Mouse (Mus musculus) embryonic facial prominence, embryonic 13.5 days (tissue): ENCODE data around the gene Olfr659. TPM values are rescaled to one million over a fixed set of nuclear protein-coding genes. Genes with fewer than 3 reads are reported as not detected.
A peak's percentile ranks its signal among the peaks of the same experiment; 100 is the strongest.

Experiments used
- ATAC-seq: fragments of 200-750 bp; cut with Nextera tagmentation; 2 replicates; pipeline ENCODE4 v1.8.0; 2017; ENCODE audit warnings: low read depth; ENCODE audit not compliant: insufficient number of reproducible peaks, insufficient read depth, low FRiP score, low TSS enrichment
- H3K27ac ChIP-seq: fragments of 300-500 bp; sonication (generic); 2 replicates; pipeline ENCODE4 v1.5.1; 2015; ENCODE audit warnings: moderate library complexity, mild to moderate bottlenecking, inconsistent platforms
- H3K27me3 ChIP-seq: fragments of 300-500 bp; sonication (generic); 2 replicates; pipeline ENCODE4 v1.6.1; 2015; ENCODE audit warnings: mild to moderate bottlenecking, inconsistent platforms
- H3K36me3 ChIP-seq: fragments of 300-500 bp; sonication (generic); 2 replicates; pipeline ENCODE4 v1.6.1; 2015; ENCODE audit warnings: mild to moderate bottlenecking, inconsistent platforms
- H3K4me1 ChIP-seq: fragments of 300-500 bp; sonication (generic); 2 replicates; pipeline ENCODE4 v1.6.1; 2015; ENCODE audit warnings: inconsistent platforms
- H3K4me2 ChIP-seq: fragments of 300-500 bp; sonication (generic); 2 replicates; pipeline ENCODE4 v1.6.1; 2015; ENCODE audit warnings: moderate library complexity, mild to moderate bottlenecking, inconsistent platforms
- H3K4me3 ChIP-seq: fragments of 300-500 bp; sonication (generic); 2 replicates; pipeline ENCODE4 v1.5.1; 2015; ENCODE audit warnings: mild to moderate bottlenecking, inconsistent platforms
- H3K9ac ChIP-seq: fragments of 300-500 bp; sonication (generic); 2 replicates; pipeline ENCODE4 v1.6.1; 2015; ENCODE audit warnings: mild to moderate bottlenecking, inconsistent platforms
- H3K9me3 ChIP-seq: fragments of 300-500 bp; sonication (generic); 2 replicates; pipeline ENCODE4 v1.6.1; 2016; ENCODE audit warnings: inconsistent platforms
- WGBS: fragments of 180-500 bp; shearing (Covaris S2); methylation state at CpG from one replicate; pipeline ENCODE4 v1.1.7; 2015; ENCODE audit warnings: mixed read lengths; 5-methylcytosine and 5-hydroxymethylcytosine counted together
- polyA plus RNA-seq: library from polyadenylated mRNA; unstranded; fragments of >200 nt; fragmentation: Nextera tagmentation; extraction: Ambion mirVana; gene quantifications from 2 replicates; pipeline ENCODE4 v1.2.1, GENCODE M21; 2015

Olfr659 gene
- polyA plus RNA-seq = not detected in 2 replicates

DNA sequence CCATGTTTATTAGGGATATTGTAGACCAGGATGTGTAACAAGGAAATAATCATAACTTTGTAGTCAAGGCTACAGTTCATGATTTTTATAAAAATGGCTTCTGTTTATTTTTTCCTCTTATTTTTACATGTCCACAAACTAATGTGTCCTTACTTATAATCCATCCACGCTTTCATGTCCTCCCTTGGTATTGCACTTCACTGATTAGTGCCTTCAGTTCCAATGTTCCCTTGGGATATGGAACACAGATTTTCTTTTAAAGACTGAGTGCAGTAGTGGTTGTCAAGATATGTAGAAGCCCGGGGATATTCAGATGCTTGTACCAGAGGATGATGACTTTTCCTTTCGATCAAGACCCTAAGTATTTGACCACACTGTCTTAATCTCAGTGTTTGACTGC, at the start of gene Olfr659:
TSS of gene Olfr659 (plus strand) at position 301 of the 400 bp plus-strand sequence.
- WGBS = 85% methylated on average over 3 of the region's 3 CpGs
- no peak within 1 kb of the TSS for H3K9ac ChIP-seq
- H3K4me1 ChIP-seq = no peaks in the 10 kb centered on the region
- H3K4me2 ChIP-seq = no peak within 1 kb of the TSS
- no peak for ATAC-seq
- no peaks in the 10 kb centered on the region for H3K27me3 ChIP-seq
- H3K27ac ChIP-seq = no peak within 1 kb of the TSS
- no peaks in the 10 kb centered on the region for H3K9me3 ChIP-seq
- no peaks in the 10 kb centered on the region for H3K36me3 ChIP-seq
- H3K4me3 ChIP-seq = no peak within 1 kb of the TSS

- Histone ChIP-seq H3K27me3 (no peaks in the 10 kb centered on the region), H3K9me3 (no peaks in the 10 kb centered on the region), H3K36me3 (no peaks in the 10 kb centered on the region), H3K4me3 (no peak within 1 kb of the TSS), H3K4me1 (no peaks in the 10 kb centered on the region), H3K9ac (no peak within 1 kb of the TSS), H3K27ac (no peak within 1 kb of the TSS), H3K4me2 (no peak within 1 kb of the TSS)
- no peak for ATAC-seq
Observed at GRCm38 (mm10) chr7:104624494-104624893, 42.1 kb upstream of the Olfr659 start, which contains the start of gene Olfr657. Gene Olfr657 (plus strand): TSS chr7:104624794.

GRCm38 (mm10) chr7:104646841-104647482, 19.6 kb upstream of the Olfr659 start, which contains the start of gene Olfr658:
Gene Olfr658 (minus strand): TSS chr7:104647305.
- 0 out of 2 replicates have a peak, but pooled peaks have one; percentile 32 for ATAC-seq
- peak within 1 kb of the TSS; percentile 48 for H3K4me2 ChIP-seq
- H3K4me1 ChIP-seq = no peaks in the 10 kb centered on the region
- no peaks in the 10 kb centered on the region for H3K36me3 ChIP-seq
- H3K9me3 ChIP-seq = no peaks in the 10 kb centered on the region
- H3K27me3 ChIP-seq = no peaks in the 10 kb centered on the region
- no peak within 1 kb of the TSS for H3K27ac ChIP-seq
- peak within 1 kb of the TSS; percentile 17; the same call in 1 of the 2 replicates for H3K4me3 ChIP-seq
- 25% methylated on average over 21 of the region's 22 CpGs for WGBS
- H3K9ac ChIP-seq = no peak within 1 kb of the TSS; the same call in 1 of the 2 replicates

DNA sequence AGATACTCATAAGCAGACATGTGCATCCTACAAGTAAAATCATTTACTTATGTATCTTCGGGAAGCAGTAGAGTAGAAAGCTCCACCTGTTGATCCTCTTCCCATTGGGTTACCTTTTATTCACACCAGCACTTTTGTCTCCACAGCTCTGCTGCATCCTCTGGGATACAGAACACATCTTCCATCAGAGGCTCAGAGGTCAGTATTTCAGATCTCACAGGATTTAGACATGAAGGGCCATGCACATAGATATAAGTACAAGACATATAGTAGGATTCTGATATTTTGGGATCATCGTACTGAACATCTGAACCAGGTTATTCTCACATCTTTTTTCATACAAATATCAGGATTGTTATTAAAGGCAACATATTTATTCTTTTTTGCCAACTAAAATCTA, 19.6 kb downstream of the Olfr659 start, which contains the start of gene Olfr661:
TSS of gene Olfr661 (plus strand) at position 301 of the 400 bp plus-strand sequence.
- H3K9ac ChIP-seq = no peak within 1 kb of the TSS
- no peak within 1 kb of the TSS for H3K4me3 ChIP-seq
- H3K27ac ChIP-seq = no peak within 1 kb of the TSS
- H3K9me3 ChIP-seq = no peaks in the 10 kb centered on the region
- H3K27me3 ChIP-seq = no peaks in the 10 kb centered on the region
- 88% methylated on average over 2 of the region's 2 CpGs for WGBS
- no peaks in the 10 kb centered on the region for H3K4me1 ChIP-seq
- no peaks in the 10 kb centered on the region for H3K36me3 ChIP-seq
- ATAC-seq = no peak
- no peak within 1 kb of the TSS for H3K4me2 ChIP-seq

Other genes with a start within 250 kb of the Olfr659 start
- gene Trim30a, start 201.6 kb upstream of the Olfr659 start, polyA plus RNA-seq = 0.85 and 1.1 TPM in 2 replicates
- 0.31 and 0.77 TPM in 2 replicates for gene Trim30d, start 158.9 kb upstream of the Olfr659 start, polyA plus RNA-seq
- not detected in 2 replicates for gene Olfr651, start 116.6 kb upstream of the Olfr659 start, polyA plus RNA-seq
- gene Olfr652, start 105.9 kb upstream of the Olfr659 start, polyA plus RNA-seq = 0.04 and 0.11 TPM in 2 replicates
- 0.06 and 0.33 TPM in 2 replicates for gene Olfr653, start 89.4 kb upstream of the Olfr659 start, polyA plus RNA-seq
- not detected in 2 replicates for gene Olfr654, start 79.7 kb upstream of the Olfr659 start, polyA plus RNA-seq
- gene Olfr655, start 65.0 kb upstream of the Olfr659 start, polyA plus RNA-seq = 0.22 TPM in 1 of 2 replicates, not detected in the other
- gene Olfr656, start 52.8 kb upstream of the Olfr659 start, polyA plus RNA-seq = not detected in 2 replicates
- not detected in 2 replicates for gene Olfr657, start 42.0 kb upstream of the Olfr659 start, polyA plus RNA-seq
- 0.08 TPM in 1 of 2 replicates, not detected in the other for gene Olfr658, start 19.4 kb upstream of the Olfr659 start, polyA plus RNA-seq
- gene Olfr661, start 19.7 kb downstream of the Olfr659 start, polyA plus RNA-seq = not detected in 2 replicates
- gene Usp17le, start 110.7 kb downstream of the Olfr659 start, polyA plus RNA-seq = not detected in 2 replicates
- gene Usp17lb, start 175.8 kb downstream of the Olfr659 start, polyA plus RNA-seq = not detected in 2 replicates
- 0.10 TPM in 1 of 2 replicates, not detected in the other for gene Usp17la, start 190.3 kb downstream of the Olfr659 start, polyA plus RNA-seq
- not detected in 2 replicates for gene Olfr665, start 211.3 kb downstream of the Olfr659 start, polyA plus RNA-seq
- 0.17 TPM in 1 of 2 replicates, not detected in the other for gene Olfr666, start 229.2 kb downstream of the Olfr659 start, polyA plus RNA-seq